Comparison of ENCODE assay signal across 10 mouse cellular contexts in the genomic region with DNA sequence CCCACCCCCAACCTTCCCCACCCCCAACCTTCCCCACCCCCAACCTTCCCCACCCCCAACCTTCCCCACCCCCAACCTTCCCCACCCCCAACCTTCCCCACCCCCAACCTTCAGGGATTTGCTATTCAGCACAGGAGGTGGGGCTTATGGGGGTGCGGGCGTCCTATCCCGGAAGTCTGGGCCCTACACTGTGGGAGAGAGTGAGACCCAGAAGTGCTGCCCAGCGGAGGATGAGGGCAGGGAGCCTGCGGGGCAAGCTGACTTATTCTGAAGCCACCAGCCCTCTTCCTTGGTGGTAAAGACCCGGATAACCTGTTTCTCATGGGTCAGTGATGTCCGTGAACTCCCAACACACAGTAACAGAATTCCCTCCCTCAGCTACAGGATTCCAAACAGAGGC. TPM values are rescaled to one million over a fixed set of nuclear protein-coding genes. Genes with fewer than 3 reads are reported as not detected.
DNase-seq lines count a peak whose midpoint lies in the region; ATAC-seq and TF ChIP-seq lines count a peak whose summit lies in the region.
"Had no signal": no experiment of that assay in that cellular context is flagged by ENCODE, and none has a peak within 500 bp of the region (broad histone marks: within the 10 kb centered on the region; RNA-seq: fewer than 3 reads in every experiment).

No protein-coding gene starts in this region.

- no peak overlapping the region for H3K27ac ChIP-seq in testis, adult 2 months (ENCODE audit: control insufficient read depth, insufficient read depth, low read depth, low read length)
- peak overlapping the region; percentile 86 for H3K27ac ChIP-seq in forebrain, embryonic 16.5 days (ENCODE audit: low read length)
- no peak overlapping the region for H3K27ac ChIP-seq in midbrain, embryonic 10.5 days (replicated peaks)

- no peak for DNase-seq in testis, postnatal 14 days (ENCODE audit: low spot score)
- DNase-seq in kidney, adult 11 months, result peak; percentile 28
- no peak for DNase-seq in midbrain, embryonic 10.5 days (ENCODE audit: low spot score)
- no peak for DNase-seq in left cerebral cortex, postnatal 4 days
- DNase-seq in frontal cortex, postnatal 36 days (ENCODE audit: low spot score in 2 of 2), result no peak
- no peak for DNase-seq in c-Kit-positive CD71-positive TER-119-positive erythroid progenitor cells, embryonic 14.5 days (ENCODE audit: low spot score)

- TF ChIP-seq CTCF in testis, adult 2 months (IDR thresholded peaks at IDR 0.05; ENCODE audit: control insufficient read depth, insufficient read depth, insufficient replicate concordance, low read depth, low read length), result no peak

- no peak for ATAC-seq in forebrain, embryonic 16.5 days

- H3K4me3 ChIP-seq in testis, adult 2 months (ENCODE audit: control insufficient read depth, low read depth, low read length), result 0 out of 2 replicates have a peak overlapping the region, but pooled peaks have one; percentile 23
- no peak overlapping the region for H3K4me3 ChIP-seq in forebrain, embryonic 16.5 days (replicated peaks; ENCODE audit: low read length)
- peak overlapping the region; percentile 48 for H3K4me3 ChIP-seq in midbrain, embryonic 10.5 days

- no peak for TF ChIP-seq POLR2A in testis, adult 2 months (IDR thresholded peaks at IDR 0.05; ENCODE audit: control insufficient read depth, low read depth, low read length)

- intact Hi-C loops in left cerebral cortex, postnatal 4 days (cut with DNase I), result no loop called here

- H3K4me2 ChIP-seq in forebrain, embryonic 16.5 days (ENCODE audit: low read length), result peak overlapping the region; percentile 49

- peak overlapping the region; percentile 26; the same call in 1 of the 2 replicates for H3K9ac ChIP-seq in forebrain, embryonic 16.5 days (replicated peaks; ENCODE audit: low read depth, low read length)

- 5% methylated on average over 7 of the region's 7 CpGs for WGBS in forebrain, embryonic 16.5 days
- WGBS in midbrain, embryonic 10.5 days, result 3% methylated on average over 7 of the region's 7 CpGs

- no peaks in the 10 kb centered on the region for H3K36me3 ChIP-seq in testis, adult 2 months (ENCODE audit: control insufficient read depth, insufficient read depth, low read length)
- H3K36me3 ChIP-seq in forebrain, embryonic 16.5 days (ENCODE audit: control insufficient read depth, insufficient read depth), result no peaks in the 10 kb centered on the region
- no peaks in the 10 kb centered on the region for H3K36me3 ChIP-seq in midbrain, embryonic 10.5 days

- H3K27me3 ChIP-seq in testis, adult 2 months (ENCODE audit: control insufficient read depth, insufficient read depth, low read length), result no peaks in the 10 kb centered on the region
- H3K27me3 ChIP-seq in forebrain, embryonic 16.5 days (replicated peaks; ENCODE audit: control insufficient read depth, insufficient read depth, low read length), result peaks cover 2% of the 10 kb centered on the region; the same call in 1 of the 2 replicates
- H3K27me3 ChIP-seq in midbrain, embryonic 10.5 days (ENCODE audit: low read depth, poor library complexity, severe bottlenecking), result peaks cover 65% of the 10 kb centered on the region

- peaks cover 11% of the 10 kb centered on the region for H3K4me1 ChIP-seq in testis, adult 2 months (ENCODE audit: control insufficient read depth, insufficient read depth, low read length)
- H3K4me1 ChIP-seq in forebrain, embryonic 16.5 days (replicated peaks; ENCODE audit: control insufficient read depth, insufficient read depth, low read length), result peaks cover 32% of the 10 kb centered on the region
- peaks cover 29% of the 10 kb centered on the region for H3K4me1 ChIP-seq in midbrain, embryonic 10.5 days

- H3K9me3 ChIP-seq in forebrain, embryonic 16.5 days (ENCODE audit: control insufficient read depth, low read length), result no peaks in the 10 kb centered on the region
- no peaks in the 10 kb centered on the region for H3K9me3 ChIP-seq in midbrain, embryonic 10.5 days (replicated peaks)

RNA-seq across cellular contexts. Expression of gene Arhgap40, which starts 42.7 kb away (rescaled TPM):
- polyA plus RNA-seq in testis, adult 2 months (2012; rRNA removed), result 1.9 and 2.1 TPM in 2 replicates
- polyA plus RNA-seq in forebrain, embryonic 16.5 days (2015; fragmentation: Nextera tagmentation; extraction: Ambion mirVana), result 0.94 TPM in 1 of 2 replicates, not detected in the other
- 0.21 and 0.35 TPM in 2 replicates for polyA plus RNA-seq in midbrain, embryonic 10.5 days (2016; fragmentation: Nextera tagmentation; extraction: Ambion mirVana)
- total RNA-seq in left cerebral cortex, postnatal 4 days (2021), result under 1 TPM in 1 of 2 experiments, not detected in 1; 0.56 TPM
- total RNA-seq: gastrocnemius, postnatal 36 days; neutrophil, adult 5-6 weeks had no signal

RNA-seq across cellular contexts. Expression of gene Adig, which starts 52.8 kb away (rescaled TPM):
- polyA plus RNA-seq in testis, adult 2 months (2012; rRNA removed), result 163 and 169 TPM in 2 replicates
- not detected in 2 replicates for polyA plus RNA-seq in forebrain, embryonic 16.5 days (2015; fragmentation: Nextera tagmentation; extraction: Ambion mirVana)
- not detected in 2 replicates for polyA plus RNA-seq in midbrain, embryonic 10.5 days (2016; fragmentation: Nextera tagmentation; extraction: Ambion mirVana)
- not detected for total RNA-seq in left cerebral cortex, postnatal 4 days (2021)
- total RNA-seq: neutrophil, adult 5-6 weeks had no signal

RNA-seq across cellular contexts. Expression of gene Slc32a1, which starts 55.3 kb away (rescaled TPM):
- polyA plus RNA-seq in testis, adult 2 months (2012; rRNA removed), result 0.04 and 0.14 TPM in 2 replicates
- polyA plus RNA-seq in forebrain, embryonic 16.5 days (2015; fragmentation: Nextera tagmentation; extraction: Ambion mirVana), result 5.9 and 7.7 TPM in 2 replicates
- 0.25 and 0.68 TPM in 2 replicates for polyA plus RNA-seq in midbrain, embryonic 10.5 days (2016; fragmentation: Nextera tagmentation; extraction: Ambion mirVana)
- total RNA-seq in left cerebral cortex, postnatal 4 days (2021), result 10 to 100 TPM; 41.8 to 59.9 TPM
- total RNA-seq: gastrocnemius, postnatal 36 days; neutrophil, adult 5-6 weeks had no signal

Comparison
In these comparisons a context has a peak if more than half of its experiments do, and no peak if none do; other contexts are left out.
1. RNA of gene Adig, which starts 52.8 kb away (polyA plus RNA-seq): 163 to 169 TPM in testis, adult 2 months; not detected in forebrain, embryonic 16.5 days and not detected in midbrain, embryonic 10.5 days; every median in the first group is over 100 times any median in the second.